In the genomic region with DNA sequence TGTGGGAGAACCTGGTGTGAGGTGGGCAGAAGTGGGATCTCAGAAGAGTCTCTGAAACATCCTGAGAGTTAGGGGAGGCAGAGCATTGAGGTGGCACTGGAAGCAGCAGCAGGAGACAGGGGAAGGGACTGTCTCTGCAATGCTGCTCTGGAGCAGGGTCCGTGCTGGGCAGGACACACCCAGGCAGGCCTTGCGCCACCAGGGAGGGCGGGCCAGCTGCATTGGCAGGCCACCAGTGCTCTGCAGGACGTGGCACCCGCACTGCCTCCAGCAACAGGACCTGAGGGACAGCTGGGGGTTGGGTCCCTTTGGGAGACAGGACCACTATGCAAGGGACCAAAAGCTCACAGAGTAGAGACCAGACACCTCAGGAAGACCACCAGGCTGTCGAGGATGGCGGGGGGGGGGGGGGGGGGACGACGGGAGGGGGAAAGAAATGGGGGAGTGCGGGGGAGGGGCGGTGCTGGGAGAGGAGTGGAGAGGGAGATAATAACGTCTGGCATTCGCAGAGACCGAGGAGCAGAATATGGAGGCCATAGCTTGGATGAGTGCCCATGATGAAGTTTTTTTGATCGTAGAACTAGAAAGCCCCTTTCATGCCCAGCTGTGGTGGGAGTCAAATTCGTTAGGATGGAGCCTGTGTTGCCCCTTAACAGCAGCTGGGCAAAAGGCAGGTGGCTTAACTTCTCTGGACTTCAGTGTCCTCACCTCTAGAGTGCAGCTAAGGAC, we compare ENCODE assay signal across 10 mouse cellular contexts. TPM values are rescaled to one million over a fixed set of nuclear protein-coding genes. Genes with fewer than 3 reads are reported as not detected.
DNase-seq lines count a peak whose midpoint lies in the region; ATAC-seq and TF ChIP-seq lines count a peak whose summit lies in the region.
"Had no signal": no experiment of that assay in that cellular context is flagged by ENCODE, and none has a peak within 500 bp of the region (broad histone marks: within the 10 kb centered on the region; RNA-seq: fewer than 3 reads in every experiment).

No protein-coding gene starts in this region.

- no peaks in the 10 kb centered on the region for H3K36me3 ChIP-seq in kidney, adult 2 months (ENCODE audit: control insufficient read depth, insufficient read depth, low read length)
- H3K36me3 ChIP-seq in kidney, embryonic 15.5 days: no peaks in the 10 kb centered on the region
- no peaks in the 10 kb centered on the region for H3K36me3 ChIP-seq in limb, embryonic 15.5 days
- H3K36me3 ChIP-seq: G1E had no signal

- ATAC-seq in kidney, embryonic 15.5 days (replicated peaks; ENCODE audit: low FRiP score): no peak
- no peak for ATAC-seq in limb, embryonic 15.5 days (ENCODE audit: insufficient number of reproducible peaks, low FRiP score, low TSS enrichment, low read depth)
- ATAC-seq in erythroblast, adult 5-6 weeks (replicated peaks; ENCODE audit: low FRiP score, poor library complexity, severe bottlenecking): no peak

- H3K9ac ChIP-seq in kidney, embryonic 15.5 days: no peak overlapping the region
- H3K9ac ChIP-seq in limb, embryonic 15.5 days: no peak overlapping the region

- 31% methylated on average over 14 of the region's 16 CpGs for WGBS in kidney, adult 2 months
- 29% methylated on average over 13 of the region's 16 CpGs for WGBS in kidney, embryonic 15.5 days
- 19% methylated on average over 11 of the region's 16 CpGs for WGBS in limb, embryonic 15.5 days

- no peaks in the 10 kb centered on the region for H3K27me3 ChIP-seq in kidney, adult 2 months (replicated peaks; ENCODE audit: control insufficient read depth, insufficient read depth, low read length)
- no peaks in the 10 kb centered on the region for H3K27me3 ChIP-seq in kidney, embryonic 15.5 days
- no peaks in the 10 kb centered on the region for H3K27me3 ChIP-seq in limb, embryonic 15.5 days

- intact Hi-C loops in gastrocnemius, postnatal 36 days (cut with DNase I): no loop called here

- no peak overlapping the region for H3K4me2 ChIP-seq in kidney, embryonic 15.5 days
- 0 out of 2 replicates have a peak overlapping the region, but pooled peaks have one; percentile 12 for H3K4me2 ChIP-seq in limb, embryonic 15.5 days

- DNase-seq in kidney, adult 2 months: peak; percentile 36
- peak; percentile 48 for DNase-seq in NIH3T3 (ENCODE audit: low read depth)
- peak; percentile 68 to 69 for DNase-seq in gastrocnemius, postnatal 36 days
- DNase-seq in retina, embryonic 14.5 days (ENCODE audit: low spot score): no peak
- DNase-seq in urinary bladder, postnatal 10 days (ENCODE audit: low spot score): no peak

- H3K4me1 ChIP-seq in kidney, adult 2 months (ENCODE audit: control insufficient read depth, insufficient read depth, low read length): no peaks in the 10 kb centered on the region
- peaks cover 27% of the 10 kb centered on the region for H3K4me1 ChIP-seq in kidney, embryonic 15.5 days
- H3K4me1 ChIP-seq in limb, embryonic 15.5 days: peaks cover 48% of the 10 kb centered on the region

- no peaks in the 10 kb centered on the region for H3K9me3 ChIP-seq in kidney, embryonic 15.5 days (replicated peaks)
- no peaks in the 10 kb centered on the region for H3K9me3 ChIP-seq in limb, embryonic 15.5 days
- H3K9me3 ChIP-seq: G1E had no signal

- no peak for TF ChIP-seq POLR2A in kidney, adult 2 months (IDR thresholded peaks at IDR 0.05; ENCODE audit: low read depth, low read length)

- H3K4me3 ChIP-seq in kidney, adult 2 months (ENCODE audit: insufficient read depth, low read depth, low read length): no peak overlapping the region
- no peak overlapping the region for H3K4me3 ChIP-seq in kidney, embryonic 15.5 days (replicated peaks)
- no peak overlapping the region for H3K4me3 ChIP-seq in limb, embryonic 15.5 days

- no peak for TF ChIP-seq CTCF in kidney, adult 2 months (conservative IDR thresholded peaks at IDR 0.05; ENCODE audit: insufficient read depth, insufficient read length, low read depth, low read length)

- no peak overlapping the region for H3K27ac ChIP-seq in kidney, adult 2 months (ENCODE audit: insufficient read depth, low read depth, low read length)
- no peak overlapping the region for H3K27ac ChIP-seq in kidney, embryonic 15.5 days
- H3K27ac ChIP-seq in limb, embryonic 15.5 days: peak overlapping the region; percentile 86

RNA-seq across cellular contexts. Expression of a gene that starts 20.2 kb away (rescaled TPM):
- polyA plus RNA-seq in kidney, adult 2 months (2012; rRNA removed): 25.3 and 29.6 TPM in 2 replicates
- polyA plus RNA-seq in kidney, embryonic 15.5 days (2015; fragmentation: Nextera tagmentation; extraction: Ambion mirVana): 1,101 and 1,120 TPM in 2 replicates
- total RNA-seq in gastrocnemius, postnatal 36 days (2021): 100 to 1,000 TPM; 604 to 803 TPM
- polyA plus RNA-seq in limb, embryonic 15.5 days (2015; fragmentation: Nextera tagmentation; extraction: Ambion mirVana): 4,882 and 5,832 TPM in 2 replicates
- 0.21 TPM in 1 of 2 replicates, not detected in the other for total RNA-seq in erythroblast, adult 5-6 weeks (2015; ENCODE audit: low replicate concordance)
- total RNA-seq in erythroblast, adult 5-6 weeks (2017; ENCODE audit: low replicate concordance): 0.68 TPM in 1 of 2 replicates, not detected in the other
- polyA plus RNA-seq: G1E had no signal

RNA-seq across cellular contexts. Expression of a gene that starts 51.6 kb away (rescaled TPM):
- polyA plus RNA-seq in kidney, adult 2 months (2012; rRNA removed): 0.56 TPM in 1 of 2 replicates, not detected in the other
- polyA plus RNA-seq in kidney, embryonic 15.5 days (2015; fragmentation: Nextera tagmentation; extraction: Ambion mirVana): not detected in 2 replicates
- total RNA-seq in gastrocnemius, postnatal 36 days (2021): not detected
- polyA plus RNA-seq in limb, embryonic 15.5 days (2015; fragmentation: Nextera tagmentation; extraction: Ambion mirVana): 0.42 TPM in 1 of 2 replicates, not detected in the other
- total RNA-seq in erythroblast, adult 5-6 weeks (2015; ENCODE audit: low replicate concordance): not detected in 2 replicates
- not detected in 2 replicates for total RNA-seq in erythroblast, adult 5-6 weeks (2017; ENCODE audit: low replicate concordance)
- total RNA-seq: G1E; layer of hippocampus, postnatal 25 days had no signal
- polyA plus RNA-seq: G1E had no signal

Comparison
In these comparisons a context has a peak if more than half of its experiments do, and no peak if none do; other contexts are left out.
1. RNA of a gene that starts 20.2 kb away (polyA plus RNA-seq): 4,882 to 5,832 TPM in limb, embryonic 15.5 days and 1,101 to 1,120 TPM in kidney, embryonic 15.5 days; 25.3 to 29.6 TPM in kidney, adult 2 months; every median in the first group is over 10 times any median in the second.
2. DNase-seq: peak in kidney, adult 2 months (single experiment), NIH3T3 (single experiment) and gastrocnemius, postnatal 36 days (2 of 2); none in retina, embryonic 14.5 days (single experiment) and urinary bladder, postnatal 10 days (single experiment).